Mouse (Mus musculus) CH12.LX (cell line): ENCODE data around the gene Pcdh10.

ENCODE experiments used
- CHD1 ChIP-seq: IDR thresholded peaks from 2 replicates; pipeline ENCODE4 v1.6.1; 2012; ENCODE audit warnings: low read depth, low read length, improper control_type of control experiment, inconsistent platforms
- CTCF ChIP-seq, 2 experiments: IDR thresholded peaks in 1 of 2; conservative IDR thresholded peaks in 1 of 2; 2 replicates each; pipeline ENCODE4 v1.5.1; 2011 to 2012; ENCODE audit warnings: low read depth in 2 of 2, low read length in 2 of 2, improper control_type of control experiment in 1 of 2, inconsistent platforms in 1 of 2, mild to moderate bottlenecking in 1 of 2, moderate library complexity in 1 of 2
- ELF1 ChIP-seq: IDR thresholded peaks from 2 replicates; pipeline ENCODE4 v1.6.1; 2014; ENCODE audit warnings: low read depth, mild to moderate bottlenecking, inconsistent platforms, low read length, improper control_type of control experiment
- EP300 ChIP-seq: IDR thresholded peaks from 2 replicates; pipeline ENCODE4 v1.6.1; 2011; ENCODE audit warnings: low read length, improper control_type of control experiment
- JUND ChIP-seq: conservative IDR thresholded peaks from 2 replicates; pipeline ENCODE4 v1.6.1; 2011; ENCODE audit warnings: low read depth, low read length, improper control_type of control experiment
- POLR2A ChIP-seq: IDR thresholded peaks from 2 replicates; pipeline ENCODE4 v1.6.1; 2011; ENCODE audit warnings: low read depth, mild to moderate bottlenecking, improper control_type of control experiment, low read length

GRCm38 (mm10) chr3:45432172-45432765 is 54.1 kb downstream of the Pcdh10 start:
- TF ChIP-seq CHD1: no peak
- no peak for TF ChIP-seq POLR2A
- no peak for TF ChIP-seq ELF1
- TF ChIP-seq CTCF (conservative IDR thresholded peaks at IDR 0.05 in 1 of 2, IDR thresholded peaks at IDR 0.05 in 1 of 2; ENCODE audit: low read depth in 2 of 2, low read length in 2 of 2): no peak
- TF ChIP-seq JUND: no peak
- no peak for TF ChIP-seq EP300
